Mouse (Mus musculus): ENCODE measurements around the gene Muc5b.
"Not testable (repeated sequence)": the region's sequence is repeated elsewhere in the genome, so short reads cannot be mapped to it uniquely, and the experiment has no call there.

The Muc5b gene

GRCm38 (mm10) chr7:141838779-141839178, at the start of gene Muc5b:
Gene Muc5b, plus strand, starts transcription at chr7:141839070.
- DNase-seq (ENCODE audit: low spot score): peak; percentile 20

GRCm38 (mm10) chr7:141794251-141794650, 44.6 kb upstream of the Muc5b start:
- DNase-seq (ENCODE audit: low spot score): no peak

DNA sequence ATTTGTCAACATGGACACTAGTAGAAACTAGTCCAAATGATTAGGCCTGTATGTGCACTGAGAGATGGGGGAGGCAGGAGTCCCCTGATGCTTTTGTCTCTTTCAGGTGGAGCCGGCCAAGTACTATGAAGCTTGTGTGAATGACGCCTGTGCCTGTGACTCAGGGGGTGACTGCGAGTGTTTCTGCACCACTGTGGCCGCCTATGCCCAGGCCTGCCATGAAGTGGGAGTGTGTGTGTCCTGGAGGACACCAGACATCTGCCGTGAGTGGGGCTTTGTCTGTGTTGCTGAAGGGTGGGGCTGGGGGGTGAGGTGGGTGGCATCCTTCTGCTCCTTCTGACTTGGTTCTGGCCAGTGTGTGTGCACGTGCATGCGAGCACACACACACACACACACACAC, 35.7 kb upstream of the Muc5b start:
- no peak for DNase-seq (ENCODE audit: low spot score)

GRCm38 (mm10) chr7:141805384-141805783, 33.5 kb upstream of the Muc5b start:
- DNase-seq (ENCODE audit: low spot score): no peak

- DNase-seq (ENCODE audit: low spot score): not testable (repeated sequence)
Observed at GRCm38 (mm10) chr7:141807823-141808222, 31.0 kb upstream of the Muc5b start.

DNA sequence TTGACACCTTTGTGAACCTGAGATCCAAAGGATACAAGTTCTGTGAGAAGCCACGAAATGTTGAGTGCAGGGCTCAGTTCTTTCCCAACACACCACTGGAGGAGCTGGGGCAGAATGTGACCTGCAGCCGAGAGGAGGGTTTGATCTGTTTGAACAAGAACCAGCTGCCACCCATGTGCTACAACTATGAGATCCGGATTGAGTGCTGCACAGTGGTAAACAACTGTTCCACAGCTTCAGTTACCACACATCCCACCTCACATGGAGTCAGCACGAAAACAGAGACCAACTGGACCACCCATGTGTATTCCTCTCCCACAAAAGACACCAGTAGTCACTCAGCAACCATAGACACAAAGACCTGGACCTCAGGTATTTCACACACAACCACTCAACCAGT, 28.9 kb upstream of the Muc5b start:
- DNase-seq (ENCODE audit: low spot score): not testable (repeated sequence)

GRCm38 (mm10) chr7:141813321-141813720, 25.5 kb upstream of the Muc5b start:
- no peak for DNase-seq (ENCODE audit: low spot score)

- no peak for DNase-seq (ENCODE audit: low spot score)
Observed at GRCm38 (mm10) chr7:141815361-141815760, 23.5 kb upstream of the Muc5b start.

DNA sequence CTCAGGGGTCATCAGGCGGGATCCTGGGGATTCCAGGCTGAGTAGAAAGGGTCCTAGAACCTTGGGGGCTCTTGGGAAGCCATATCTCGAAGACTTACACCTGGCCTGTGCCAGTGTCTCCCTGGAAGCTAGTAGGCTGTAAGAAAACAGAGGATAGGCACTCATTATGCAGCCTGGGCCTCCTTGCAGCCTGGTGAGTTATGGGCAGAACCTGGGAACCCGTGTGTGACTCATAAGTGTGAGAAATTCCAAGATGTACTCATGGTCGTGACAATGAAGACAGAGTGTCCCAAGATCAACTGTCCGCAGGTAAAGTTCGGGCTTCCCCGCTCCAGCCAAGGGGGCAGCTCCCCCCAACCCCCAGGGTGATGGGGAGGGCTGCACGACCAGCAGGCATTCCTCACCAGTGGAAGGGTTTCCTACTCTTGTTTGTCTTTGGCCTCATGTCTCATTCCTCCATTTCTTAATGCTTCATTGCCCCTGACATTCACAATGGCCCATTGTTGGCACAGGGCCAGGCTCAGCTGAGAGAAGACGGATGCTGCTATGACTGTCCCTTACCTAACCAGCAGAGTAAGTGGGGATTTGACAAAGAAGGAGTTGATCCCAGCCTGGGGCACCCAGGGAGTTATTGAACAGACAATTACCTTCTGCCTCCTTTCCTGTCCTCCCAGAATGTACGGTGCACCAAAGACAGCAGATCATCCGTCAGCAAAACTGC, 21.4 kb upstream of the Muc5b start:
- DNase-seq (ENCODE audit: low spot score): no peak

- DNase-seq (ENCODE audit: low spot score): no peak
Observed at GRCm38 (mm10) chr7:141818267-141818666, 20.6 kb upstream of the Muc5b start.

DNA sequence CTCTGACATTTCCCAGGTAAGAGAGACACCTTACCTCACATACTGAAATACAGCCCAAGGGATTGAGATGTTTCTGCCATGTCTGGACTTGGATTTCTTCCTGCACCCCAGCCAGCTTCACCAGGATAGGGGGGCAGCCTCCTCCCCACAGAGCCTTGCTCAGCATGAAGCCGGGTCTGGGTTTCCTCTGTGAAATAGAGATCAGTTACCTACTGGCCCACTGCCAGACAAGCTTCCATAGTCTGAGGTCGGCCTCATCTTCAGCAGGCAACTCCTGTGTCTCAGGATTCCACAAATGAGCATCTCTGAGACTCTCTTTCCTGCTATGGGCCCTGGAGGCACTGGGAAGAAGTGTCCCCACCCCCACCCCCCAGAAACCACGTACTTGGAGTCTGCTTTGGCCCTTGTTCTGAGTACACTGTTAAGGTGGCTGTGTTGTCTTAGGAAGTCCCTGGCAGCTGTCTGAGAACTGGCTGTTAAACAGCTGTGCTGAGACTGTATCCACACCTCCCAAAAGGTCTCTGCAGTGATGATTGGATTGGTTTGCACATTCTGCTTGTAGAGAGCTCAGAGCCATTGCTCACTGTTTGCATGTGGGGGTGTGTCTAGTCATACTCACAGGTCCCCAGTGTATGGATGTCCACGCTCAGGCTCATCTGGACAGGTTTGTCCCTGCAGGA, 16.1 kb upstream of the Muc5b start:
- no peak for DNase-seq (ENCODE audit: low spot score)

- DNase-seq (ENCODE audit: low spot score): no peak
Observed at GRCm38 (mm10) chr7:141823699-141824098, 15.2 kb upstream of the Muc5b start.

GRCm38 (mm10) chr7:141824398-141824797, 14.5 kb upstream of the Muc5b start:
- DNase-seq (ENCODE audit: low spot score): no peak

- DNase-seq (ENCODE audit: low spot score): no peak
Observed at GRCm38 (mm10) chr7:141835941-141836340, 2.9 kb upstream of the Muc5b start.

GRCm38 (mm10) chr7:141836423-141836822, 2.4 kb upstream of the Muc5b start:
- DNase-seq (ENCODE audit: low spot score): no peak

DNA sequence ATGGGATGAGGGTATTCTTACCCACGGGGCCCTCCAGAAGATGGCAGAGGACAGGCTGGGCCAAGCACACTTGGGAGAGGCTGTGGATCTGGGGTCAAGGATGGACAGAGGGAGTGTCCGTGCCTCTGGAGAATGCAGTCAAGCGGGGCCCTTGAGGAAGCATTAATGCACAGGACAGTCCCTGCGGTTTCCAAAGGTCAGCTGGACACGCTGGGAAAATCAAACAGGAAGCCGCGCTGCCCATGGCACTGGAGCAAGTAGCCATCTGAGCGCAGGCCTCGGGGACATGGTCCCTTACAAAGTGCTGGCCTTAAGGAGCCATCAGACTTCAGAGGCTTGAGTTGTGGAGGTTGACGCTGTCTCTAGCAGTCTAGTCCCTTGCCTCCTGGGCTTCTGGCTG, 1.5 kb downstream of the Muc5b start:
- no peak for DNase-seq (ENCODE audit: low spot score)

- no peak for DNase-seq (ENCODE audit: low spot score)
Observed at GRCm38 (mm10) chr7:141861046-141861445, 22.2 kb downstream of the Muc5b start.

DNA sequence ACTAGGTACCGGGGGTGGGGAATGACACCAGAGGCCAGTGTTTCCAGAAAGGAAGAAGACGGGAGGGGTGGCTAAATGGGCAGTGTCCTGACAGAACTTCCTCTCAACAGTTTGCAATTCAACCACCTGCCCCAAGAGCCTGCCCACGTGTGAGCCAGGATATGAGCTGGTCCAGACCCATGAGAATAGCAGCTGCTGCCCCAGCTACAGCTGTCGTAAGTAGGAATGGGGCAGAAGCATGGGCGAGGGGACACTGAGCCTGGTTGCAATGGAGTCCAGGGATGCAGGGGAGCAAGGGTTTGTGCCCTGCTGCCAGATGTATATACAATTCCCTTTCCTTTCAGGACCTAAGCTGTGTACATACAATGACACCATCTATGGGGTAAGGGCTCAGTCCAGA, 30.8 kb downstream of the Muc5b start:
- no peak for DNase-seq (ENCODE audit: low spot score)

DNA sequence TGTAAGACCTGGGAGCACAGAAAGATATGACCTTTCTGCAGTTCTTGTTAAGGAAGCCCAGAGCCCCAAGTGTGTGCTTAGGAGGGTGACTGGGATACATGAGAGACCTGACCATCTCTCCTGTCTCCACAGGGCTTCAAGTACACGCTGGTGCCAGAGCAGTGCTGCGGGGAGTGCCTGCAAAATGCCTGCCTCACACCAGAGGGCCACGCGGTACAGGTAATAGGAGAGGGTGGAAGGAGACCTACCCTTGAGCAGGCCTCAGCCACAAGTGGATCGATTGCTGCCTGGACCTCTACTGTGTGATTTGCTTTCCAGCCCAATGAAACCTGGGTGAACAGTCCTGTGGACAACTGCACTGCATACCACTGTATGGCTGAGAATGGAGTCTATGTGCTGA, 31.7 kb downstream of the Muc5b start:
- no peak for DNase-seq (ENCODE audit: low spot score)

GRCm38 (mm10) chr7:141874891-141875290, 36.0 kb downstream of the Muc5b start:
- no peak for DNase-seq (ENCODE audit: low spot score)

GRCm38 (mm10) chr7:141878813-141879212, 39.9 kb downstream of the Muc5b start:
- no peak for DNase-seq (ENCODE audit: low spot score)

DNA sequence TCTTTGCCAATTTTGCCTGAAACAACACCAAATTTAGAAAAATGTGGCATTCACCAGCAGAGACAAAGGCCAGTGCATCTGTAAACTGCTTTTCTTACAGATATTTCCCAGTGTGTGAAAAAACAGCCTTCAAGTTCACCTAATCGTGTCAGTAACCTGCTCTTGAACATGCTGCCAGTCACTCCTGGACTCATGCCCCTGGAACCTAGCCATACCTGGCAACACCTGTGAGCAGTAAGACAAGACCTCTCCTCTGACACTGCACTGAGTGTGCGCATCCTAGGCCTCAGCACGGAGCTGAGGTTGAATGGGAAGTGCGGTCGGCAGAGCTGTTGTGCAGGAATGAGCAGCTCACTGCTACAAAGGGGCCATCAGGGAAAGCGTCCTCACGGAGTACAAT, 53.3 kb downstream of the Muc5b start:
- no peak for DNase-seq (ENCODE audit: low spot score)

DNA sequence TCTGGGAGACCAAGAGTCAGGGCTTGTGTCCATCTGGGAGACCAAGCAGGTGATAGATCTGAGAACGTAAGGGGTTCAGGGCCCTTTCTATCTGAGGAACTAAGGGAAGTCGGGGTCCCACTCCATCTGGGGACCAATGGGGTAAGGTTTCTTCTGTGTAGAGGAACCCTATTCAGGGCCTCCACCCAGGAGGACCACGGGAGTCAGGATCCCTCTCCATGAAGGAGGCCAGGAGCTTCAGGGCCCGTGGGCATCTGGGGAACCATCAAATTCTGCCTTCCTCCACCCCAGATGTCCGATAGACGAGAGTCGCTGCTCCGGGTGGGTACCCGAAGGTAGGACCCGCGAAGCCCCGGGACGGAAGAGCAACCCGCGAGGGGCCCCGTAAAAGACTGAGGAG, 63.0 kb downstream of the Muc5b start:
- DNase-seq (ENCODE audit: low spot score): no peak

DNA sequence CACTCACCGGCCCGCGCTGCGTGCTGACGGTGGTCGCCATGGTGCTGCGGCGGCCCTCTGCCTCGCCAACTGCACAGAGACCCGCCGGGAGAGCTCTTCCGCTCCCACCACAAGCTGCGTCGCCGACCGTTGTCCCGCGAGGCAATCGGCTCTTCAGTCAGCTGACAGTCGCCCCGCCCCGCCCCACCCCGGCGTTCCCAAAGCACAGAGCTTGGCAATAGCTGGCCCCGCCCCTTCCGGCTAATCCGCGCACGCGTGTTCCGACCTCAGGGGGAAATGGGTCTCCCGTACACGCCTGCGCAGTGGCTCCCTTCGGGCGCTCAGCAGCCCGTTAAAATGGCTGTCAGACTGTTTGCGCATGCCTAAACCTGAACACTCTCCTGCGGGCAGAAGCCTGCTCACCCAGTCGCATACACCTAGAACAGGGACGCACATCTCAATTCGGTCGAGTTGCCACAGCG, 63.4 kb downstream of the Muc5b start:
- peak; percentile 99 for DNase-seq (ENCODE audit: low spot score)

Measured in MN1 (cell line).